Mouse (Mus musculus) stomach, embryonic 16.5 days (tissue): ENCODE results near the gene Afap1. TPM values are rescaled to one million over a fixed set of nuclear protein-coding genes. Genes with fewer than 3 reads are reported as not detected.

Experiments
- ATAC-seq: fragments of 200-750 bp; cut with Nextera tagmentation; 2 replicates; pipeline ENCODE4 v1.8.0; 2017; ENCODE audit warnings: moderate number of reproducible peaks, moderate TSS enrichment; ENCODE audit not compliant: insufficient read depth, low FRiP score
- H3K27ac ChIP-seq: fragments of 300-500 bp; sonication (generic); 2 replicates; pipeline ENCODE4 v1.5.1; 2014; ENCODE audit warnings: low read length
- H3K27me3 ChIP-seq: fragments of 300-500 bp; sonication (generic); 2 replicates; pipeline ENCODE4 v1.6.1; 2014; ENCODE audit warnings: low read length, control low read depth, mixed read lengths; ENCODE audit not compliant: control insufficient read depth, insufficient read depth
- H3K36me3 ChIP-seq: fragments of 300-500 bp; sonication (generic); 2 replicates; pipeline ENCODE4 v1.6.1; 2014; ENCODE audit warnings: low read length; ENCODE audit not compliant: control insufficient read depth, insufficient read depth
- H3K4me1 ChIP-seq: fragments of 300-500 bp; sonication (generic); 2 replicates; pipeline ENCODE4 v1.6.1; 2014; ENCODE audit warnings: low read length, control low read depth, mixed read lengths; ENCODE audit not compliant: control insufficient read depth, insufficient read depth
- H3K4me2 ChIP-seq: fragments of 300-500 bp; sonication (generic); 2 replicates; pipeline ENCODE4 v1.6.1; 2014; ENCODE audit warnings: low read depth, low read length, mixed read lengths
- H3K4me3 ChIP-seq: fragments of 300-500 bp; sonication (generic); replicated peaks from 2 replicates; pipeline ENCODE4 v1.5.1; 2014; ENCODE audit warnings: mild to moderate bottlenecking, low read length
- H3K9ac ChIP-seq: fragments of 300-500 bp; sonication (generic); 2 replicates; pipeline ENCODE4 v1.6.1; 2014; ENCODE audit warnings: low read length
- H3K9me3 ChIP-seq: fragments of 300-500 bp; sonication (generic); replicated peaks from 2 replicates; pipeline ENCODE4 v1.6.1; 2016; ENCODE audit warnings: low read length, control low read depth; ENCODE audit not compliant: control insufficient read depth
- WGBS: fragments of 180-500 bp; shearing (Covaris S2); extraction: QIAGEN DNeasy Blood & Tissue Kit; methylation state at CpG from one replicate; pipeline ENCODE4 v1.1.7; 2014; 5-methylcytosine and 5-hydroxymethylcytosine counted together
- polyA plus RNA-seq: library from polyadenylated mRNA; unstranded; fragments of >200 nt; fragmentation: Nextera tagmentation; extraction: Ambion mirVana; gene quantifications from 2 replicates; pipeline ENCODE4 v1.2.1, GENCODE M21; 2015

The Afap1 gene
- polyA plus RNA-seq, 1 experiment from 2014 or later = 20.4 TPM

- Histone ChIP-seq H3K27me3 (no peaks in the 10 kb centered on the region), H3K9me3 (no peaks in the 10 kb centered on the region), H3K4me3 (no peak overlapping the region), H3K9ac (peak overlapping the region; percentile 24; the same call in 1 of the 2 replicates), H3K36me3 (no peaks in the 10 kb centered on the region), H3K27ac (peak overlapping the region; percentile 53; the same call in 1 of the 2 replicates), H3K4me2 (no peak overlapping the region), H3K4me1 (peaks cover 12% of the 10 kb centered on the region)
- peak; percentile 80 for ATAC-seq
- WGBS = 45% methylated on average over 13 of the region's 13 CpGs
These were observed 147.5 kb downstream of the Afap1 start for GRCm38 (mm10) chr5:36040398-36041235.

GRCm38 (mm10) chr5:36041236-36041562, 148.1 kb downstream of the Afap1 start:
- no peaks in the 10 kb centered on the region for H3K27me3 ChIP-seq
- peak overlapping the region; percentile 53 for H3K27ac ChIP-seq
- ATAC-seq = peak; percentile 11; the same call in 1 of the 2 replicates

GRCm38 (mm10) chr5:36041756-36042155, 148.6 kb downstream of the Afap1 start:
- Histone ChIP-seq H3K36me3 (no peaks in the 10 kb centered on the region), H3K4me2 (no peak overlapping the region), H3K9ac (0 out of 2 replicates have a peak overlapping the region, but pooled peaks have one; percentile 24), H3K4me3 (no peak overlapping the region), H3K27me3 (no peaks in the 10 kb centered on the region), H3K27ac (no peak overlapping the region), H3K4me1 (peaks cover 12% of the 10 kb centered on the region), H3K9me3 (no peaks in the 10 kb centered on the region)
- ATAC-seq = no peak; the same call in 1 of the 2 replicates
- 80% methylated on average over 6 of the region's 6 CpGs for WGBS

More at GRCm38 (mm10) chr5:36041236-36041562, 148.1 kb downstream of the Afap1 start:
- no peak overlapping the region for H3K4me3 ChIP-seq
- H3K36me3 ChIP-seq = no peaks in the 10 kb centered on the region
- H3K4me2 ChIP-seq = no peak overlapping the region
- H3K4me1 ChIP-seq = peaks cover 12% of the 10 kb centered on the region
- H3K9ac ChIP-seq = peak overlapping the region; percentile 24; the same call in 1 of the 2 replicates
- H3K9me3 ChIP-seq = no peaks in the 10 kb centered on the region

GRCm38 (mm10) chr5:36043154-36043553, 150.0 kb downstream of the Afap1 start:
- no peak overlapping the region for H3K4me3 ChIP-seq
- H3K9me3 ChIP-seq = no peaks in the 10 kb centered on the region
- 98% methylated on average over 2 of the region's 2 CpGs for WGBS
- ATAC-seq = no peak
- H3K27me3 ChIP-seq = no peaks in the 10 kb centered on the region
- H3K4me1 ChIP-seq = peaks cover 12% of the 10 kb centered on the region
- H3K27ac ChIP-seq = no peak overlapping the region
- H3K36me3 ChIP-seq = no peaks in the 10 kb centered on the region
- no peak overlapping the region for H3K4me2 ChIP-seq
- no peak overlapping the region for H3K9ac ChIP-seq

Other genes with a start within 250 kb of the Afap1 start
- gene Htra3, start 213.5 kb upstream of the Afap1 start, polyA plus RNA-seq = 67.7 and 77.5 TPM in 2 replicates
- 6.2 and 9.1 TPM in 2 replicates for gene Sh3tc1, start 153.3 kb upstream of the Afap1 start, polyA plus RNA-seq
- 3.5 and 4.3 TPM in 2 replicates for gene Ablim2, start 135.4 kb upstream of the Afap1 start, polyA plus RNA-seq